Mouse (Mus musculus) spleen, adult 2 months (tissue): ENCODE results near the gene Prkrip1.
A peak's percentile ranks its signal among the peaks of the same experiment; 100 is the strongest.

Source experiments
- CTCF ChIP-seq: fragments of 200-500 bp; IDR thresholded peaks from 2 replicates; pipeline ENCODE4 v1.5.1; 2011; ENCODE audit warnings: mild to moderate bottlenecking, inconsistent platforms; ENCODE audit not compliant: insufficient read depth, insufficient read length, insufficient replicate concordance; ENCODE audit errors: extremely low read depth
- POLR2A ChIP-seq: fragments of 200-500 bp; IDR thresholded peaks from 2 replicates; pipeline ENCODE4 v1.6.1; 2011; ENCODE audit warnings: low read depth, low read length, inconsistent platforms

DNA sequence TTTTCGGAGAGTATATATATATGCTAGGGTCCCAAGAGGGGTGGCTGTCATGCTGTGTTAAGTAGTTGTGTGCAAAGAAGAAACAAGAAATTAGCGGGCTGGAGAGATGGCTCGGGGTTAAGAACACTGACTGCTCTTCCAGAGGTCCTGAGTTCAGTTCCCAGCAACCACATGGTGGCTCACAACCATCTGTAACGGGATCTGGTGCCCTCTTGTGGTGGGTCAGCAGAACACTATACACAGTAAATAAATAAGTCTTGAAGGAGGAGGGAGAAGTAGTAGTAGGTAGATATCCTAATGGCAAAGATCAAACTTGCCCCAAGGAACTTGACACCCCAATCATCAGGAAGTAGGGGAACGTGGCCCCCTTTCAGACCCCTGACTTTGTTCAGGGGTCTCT, 56.0 kb downstream of the Prkrip1 start:
- TF ChIP-seq CTCF (0 out of 2 replicates have a peak, but pooled peaks have one; percentile 3), POLR2A (no peak)
